Mouse (Mus musculus) G1E (cell line): ENCODE measurements at regions not wholly inside any gene's neighbourhood (a gene's known extent, or its start where the extent isn't known, plus 50 kb on each side); places are given as distances from the start of the nearest gene placed in this dataset.

Experiments used
- CTCF ChIP-seq: IDR thresholded peaks from 2 replicates; pipeline ENCODE4 v1.5.1; 2012; ENCODE audit warnings: low read depth, low read length, inconsistent platforms, mixed read lengths
- GATA1 ChIP-seq: IDR thresholded peaks from 2 replicates; pipeline ENCODE4 v1.6.1; 2012; ENCODE audit warnings: borderline replicate concordance, low read length, inconsistent platforms, mixed read lengths
- POLR2AphosphoS5 ChIP-seq: IDR thresholded peaks from 2 replicates; pipeline ENCODE4 v1.6.1; 2012; ENCODE audit warnings: low read depth, low read length, inconsistent platforms; ENCODE audit not compliant: insufficient replicate concordance
- TAL1 ChIP-seq: conservative IDR thresholded peaks from 2 replicates; pipeline ENCODE4 v1.6.1; 2012; ENCODE audit warnings: low read depth, low read length, inconsistent platforms, mixed read lengths

GRCm38 (mm10) chr16:29818807-29819440 lies 239.8 kb downstream of the Opa1 start:
- TF ChIP-seq TAL1 (no peak), CTCF (no peak), POLR2AphosphoS5 (no peak), GATA1 (no peak)
